Mouse (Mus musculus): ENCODE results near the gene Olfr104-ps.

GRCm38 (mm10) chr17:37316954-37317353 is 42.4 kb upstream of the Olfr104-ps start, which contains the start of gene Olfr102:
- TF ChIP-seq CTCF (IDR thresholded peaks at IDR 0.05; ENCODE audit: borderline replicate concordance, insufficient read depth, low read length): no peak
- no peak for TF ChIP-seq POLR2A (IDR thresholded peaks at IDR 0.05; ENCODE audit: low read depth, low read length)

All from embryonic fibroblast, embryonic 13.5 days (primary cell).